Mouse (Mus musculus): ENCODE measurements around the gene Rnf166. TPM values are rescaled to one million over a fixed set of nuclear protein-coding genes. Genes with fewer than 3 reads are reported as not detected.

The Rnf166 gene
- polyA plus RNA-seq, 1 experiment = 36.3 TPM

GRCm38 (mm10) chr8:122442781-122443180 is 33.1 kb downstream of the Rnf166 start:
- Histone ChIP-seq H3K4me2 (ENCODE audit: low read depth) (peak overlapping the region; percentile 91), H3K27me3 (ENCODE audit: control insufficient read depth, insufficient read depth, insufficient read length) (no peaks in the 10 kb centered on the region), H3K36me3 (ENCODE audit: control insufficient read depth, insufficient read depth) (peaks cover 4% of the 10 kb centered on the region), H3K4me3 (peak overlapping the region; percentile 65), H3ac (ENCODE audit: control insufficient read depth, insufficient read length) (peak overlapping the region; percentile 13), H3K79me2 (ENCODE audit: control insufficient read depth, insufficient read depth) (peaks cover 16% of the 10 kb centered on the region)
- no peak for TF ChIP-seq POLR2AphosphoS2 (IDR thresholded peaks at IDR 0.05; ENCODE audit: insufficient read length, low read depth)
- TF ChIP-seq POLR2A (IDR thresholded peaks at IDR 0.05; ENCODE audit: insufficient read length, low read depth) = no peak
- TF ChIP-seq REST (IDR thresholded peaks at IDR 0.05; ENCODE audit: insufficient read depth, insufficient read length) = no peak
- no peak for TF ChIP-seq SRF (IDR thresholded peaks at IDR 0.05; ENCODE audit: control insufficient read depth, insufficient read length, low read depth)
- TF ChIP-seq MYOD1 (IDR thresholded peaks at IDR 0.05; ENCODE audit: control insufficient read depth in 1 of 3, insufficient read length in 2 of 3, low read depth in 2 of 3) = no peak
- TF ChIP-seq E2F4 (IDR thresholded peaks at IDR 0.05; ENCODE audit: insufficient read depth) = no peak
- no peak for TF ChIP-seq TCF3 (IDR thresholded peaks at IDR 0.05; ENCODE audit: insufficient read length, low read depth)
- TF ChIP-seq TCF12 (IDR thresholded peaks at IDR 0.05; ENCODE audit: insufficient read depth, poor library complexity, severe bottlenecking) = no peak
- no peak for TF ChIP-seq MYOG (IDR thresholded peaks at IDR 0.05; ENCODE audit: control insufficient read depth in 1 of 3, insufficient read depth in 1 of 3, insufficient read length in 2 of 3, low read depth in 2 of 3)
- TF ChIP-seq CEBPB (IDR thresholded peaks at IDR 0.05; ENCODE audit: insufficient read depth, poor library complexity, severe bottlenecking) = no peak
- TF ChIP-seq USF1 (IDR thresholded peaks at IDR 0.05; ENCODE audit: low read depth) = no peak
- no peak for TF ChIP-seq MAX (IDR thresholded peaks at IDR 0.05; ENCODE audit: low read depth)

GRCm38 (mm10) chr8:122442356-122442755 is 33.5 kb downstream of the Rnf166 start:
- no peaks in the 10 kb centered on the region for H3K27me3 ChIP-seq (ENCODE audit: control insufficient read depth, insufficient read depth, insufficient read length)
- peak overlapping the region; percentile 13 for H3ac ChIP-seq (ENCODE audit: control insufficient read depth, insufficient read length)
- H3K4me2 ChIP-seq (ENCODE audit: low read depth) = peak overlapping the region; percentile 91
- TF ChIP-seq POLR2A (IDR thresholded peaks at IDR 0.05; ENCODE audit: insufficient read length, low read depth) (no peak), MYOG (IDR thresholded peaks at IDR 0.05; ENCODE audit: control insufficient read depth in 1 of 3, insufficient read depth in 1 of 3, insufficient read length in 2 of 3, low read depth in 2 of 3) (no peak), CEBPB (IDR thresholded peaks at IDR 0.05; ENCODE audit: insufficient read depth, poor library complexity, severe bottlenecking) (no peak), MYOD1 (IDR thresholded peaks at IDR 0.05; ENCODE audit: control insufficient read depth in 1 of 3, insufficient read length in 2 of 3, low read depth in 2 of 3) (no peak), REST (IDR thresholded peaks at IDR 0.05; ENCODE audit: insufficient read depth, insufficient read length) (no peak), E2F4 (IDR thresholded peaks at IDR 0.05; ENCODE audit: insufficient read depth) (no peak), TCF12 (IDR thresholded peaks at IDR 0.05; ENCODE audit: insufficient read depth, poor library complexity, severe bottlenecking) (no peak), USF1 (IDR thresholded peaks at IDR 0.05; ENCODE audit: low read depth) (no peak), TCF3 (IDR thresholded peaks at IDR 0.05; ENCODE audit: insufficient read length, low read depth) (no peak), MAX (IDR thresholded peaks at IDR 0.05; ENCODE audit: low read depth) (no peak), POLR2AphosphoS2 (IDR thresholded peaks at IDR 0.05; ENCODE audit: insufficient read length, low read depth) (no peak), SRF (IDR thresholded peaks at IDR 0.05; ENCODE audit: control insufficient read depth, insufficient read length, low read depth) (no peak)
- H3K79me2 ChIP-seq (ENCODE audit: control insufficient read depth, insufficient read depth) = peaks cover 16% of the 10 kb centered on the region
- peak overlapping the region; percentile 65 for H3K4me3 ChIP-seq
- H3K36me3 ChIP-seq (ENCODE audit: control insufficient read depth, insufficient read depth) = peaks cover 4% of the 10 kb centered on the region

DNA sequence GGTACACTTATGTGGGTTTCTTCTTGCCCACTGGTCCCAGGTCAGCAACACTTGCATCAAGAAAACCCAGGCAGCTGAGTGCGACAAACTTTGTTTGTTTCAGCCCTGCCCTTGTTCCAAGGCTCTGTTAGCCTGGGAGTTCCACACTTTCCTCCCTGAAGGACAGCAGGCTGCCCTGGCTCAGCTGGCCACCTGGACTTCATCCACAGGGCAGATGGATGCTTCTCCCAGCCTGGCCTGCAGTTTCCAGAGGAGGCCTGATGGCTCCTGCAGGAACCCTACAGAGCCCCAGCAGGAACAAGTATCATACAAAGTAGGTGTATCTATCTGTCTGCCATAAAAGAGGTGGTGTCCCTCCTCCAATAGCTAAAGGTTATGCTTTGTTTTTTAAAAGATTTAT is 34.5 kb downstream of the Rnf166 start:
- H3ac ChIP-seq (ENCODE audit: control insufficient read depth, insufficient read length) = no peak overlapping the region
- H3K4me2 ChIP-seq (ENCODE audit: low read depth) = peak overlapping the region; percentile 91
- no peak for TF ChIP-seq TCF12 (IDR thresholded peaks at IDR 0.05; ENCODE audit: insufficient read depth, poor library complexity, severe bottlenecking)
- H3K79me2 ChIP-seq (ENCODE audit: control insufficient read depth, insufficient read depth) = peaks cover 16% of the 10 kb centered on the region
- H3K4me3 ChIP-seq = no peak overlapping the region
- peaks cover 7% of the 10 kb centered on the region for H3K36me3 ChIP-seq (ENCODE audit: control insufficient read depth, insufficient read depth)
- H3K27me3 ChIP-seq (ENCODE audit: control insufficient read depth, insufficient read depth, insufficient read length) = no peaks in the 10 kb centered on the region

DNA sequence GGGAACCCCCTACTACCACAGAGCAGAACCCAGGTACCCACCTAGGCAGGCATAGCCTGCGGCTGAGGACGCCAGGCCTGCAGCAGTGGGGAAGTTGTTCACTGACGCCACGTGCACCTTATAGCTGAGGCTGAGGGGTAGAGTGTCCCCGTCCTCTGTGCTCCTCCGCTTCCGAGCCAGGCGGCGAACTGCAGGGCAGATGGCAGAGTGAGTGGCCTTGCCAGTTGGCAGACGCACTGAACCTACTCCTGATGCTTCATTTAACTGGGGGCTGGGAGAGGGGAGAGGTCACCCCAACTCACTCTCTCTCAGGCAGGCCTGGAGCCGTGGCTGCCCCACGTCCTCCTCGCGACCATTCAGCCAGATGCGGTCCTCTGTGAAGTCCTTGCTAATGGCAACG is 36.5 kb downstream of the Rnf166 start:
- Histone ChIP-seq H3ac (ENCODE audit: control insufficient read depth, insufficient read length) (no peak overlapping the region), H3K36me3 (ENCODE audit: control insufficient read depth, insufficient read depth) (peaks cover 18% of the 10 kb centered on the region), H3K79me2 (ENCODE audit: control insufficient read depth, insufficient read depth) (peaks cover 16% of the 10 kb centered on the region), H3K4me2 (ENCODE audit: low read depth) (no peak overlapping the region), H3K27me3 (ENCODE audit: control insufficient read depth, insufficient read depth, insufficient read length) (no peaks in the 10 kb centered on the region), H3K4me3 (no peak overlapping the region)
- TF ChIP-seq MYOG (IDR thresholded peaks at IDR 0.05; ENCODE audit: control insufficient read depth in 1 of 3, insufficient read depth in 1 of 3, insufficient read length in 2 of 3, low read depth in 2 of 3) = no peak
- TF ChIP-seq POLR2A (IDR thresholded peaks at IDR 0.05; ENCODE audit: insufficient read length, low read depth) = no peak
- no peak for TF ChIP-seq TCF3 (IDR thresholded peaks at IDR 0.05; ENCODE audit: insufficient read length, low read depth)
- TF ChIP-seq REST (IDR thresholded peaks at IDR 0.05; ENCODE audit: insufficient read depth, insufficient read length) = no peak
- no peak for TF ChIP-seq POLR2AphosphoS2 (IDR thresholded peaks at IDR 0.05; ENCODE audit: insufficient read length, low read depth)
- no peak for TF ChIP-seq E2F4 (IDR thresholded peaks at IDR 0.05; ENCODE audit: insufficient read depth)
- TF ChIP-seq TCF12 (IDR thresholded peaks at IDR 0.05; ENCODE audit: insufficient read depth, poor library complexity, severe bottlenecking) = no peak
- no peak for TF ChIP-seq SRF (IDR thresholded peaks at IDR 0.05; ENCODE audit: control insufficient read depth, insufficient read length, low read depth)

- no peaks in the 10 kb centered on the region for H3K27me3 ChIP-seq (ENCODE audit: control insufficient read depth, insufficient read depth, insufficient read length)
- no peak overlapping the region for H3ac ChIP-seq (ENCODE audit: control insufficient read depth, insufficient read length)
- H3K4me2 ChIP-seq (ENCODE audit: low read depth) = no peak overlapping the region
- peaks cover 13% of the 10 kb centered on the region for H3K79me2 ChIP-seq (ENCODE audit: control insufficient read depth, insufficient read depth)
- TF ChIP-seq CEBPB (IDR thresholded peaks at IDR 0.05; ENCODE audit: insufficient read depth, poor library complexity, severe bottlenecking) (no peak), POLR2AphosphoS2 (IDR thresholded peaks at IDR 0.05; ENCODE audit: insufficient read length, low read depth) (no peak)
- H3K36me3 ChIP-seq (ENCODE audit: control insufficient read depth, insufficient read depth) = peaks cover 18% of the 10 kb centered on the region
- H3K4me3 ChIP-seq = no peak overlapping the region
Measured at GRCm38 (mm10) chr8:122437708-122438331, 38.0 kb downstream of the Rnf166 start.

All from myocyte (in vitro differentiated cells).